Mouse (Mus musculus): Measurements from ENCODE around the gene Olfr522.

DNA sequence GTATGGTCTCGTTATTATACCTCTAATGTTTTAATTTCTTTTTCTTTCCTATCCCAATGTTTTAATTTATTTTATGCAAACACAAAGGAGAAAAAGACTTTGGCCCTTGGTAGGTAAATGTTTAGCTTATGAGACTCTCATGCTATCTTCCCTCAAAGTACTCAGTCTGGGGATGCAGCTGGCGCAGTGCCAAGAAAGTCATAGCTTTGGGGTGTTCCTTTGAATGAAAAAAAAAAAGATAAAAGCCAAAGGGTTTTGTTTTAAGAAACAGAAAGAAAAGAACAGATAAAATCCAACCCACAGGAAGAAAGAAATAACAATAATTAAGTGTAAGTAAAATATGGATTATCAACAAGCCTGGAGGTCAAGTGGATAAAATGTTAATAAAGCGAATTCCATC lies 44.1 kb upstream of the Olfr522 start:
- TF ChIP-seq CTCF (IDR thresholded peaks at IDR 0.05; ENCODE audit: control insufficient read depth, insufficient read depth, low read length): no peak
- no peak for TF ChIP-seq POLR2A (IDR thresholded peaks at IDR 0.05; ENCODE audit: borderline replicate concordance, control insufficient read depth, low read depth, low read length)

Measured in bone marrow, adult 2 months (tissue).